Mouse (Mus musculus) ES-Bruce4 (cell line): ENCODE data around the gene Srp72.

Experiments used
- CTCF ChIP-seq: IDR thresholded peaks from one replicate; pipeline ENCODE4 v1.8.1; 2011; ENCODE audit warnings: low read depth, low read length
- POLR2A ChIP-seq: IDR thresholded peaks from one replicate; pipeline ENCODE4 v1.8.1; 2011; ENCODE audit warnings: low read length; ENCODE audit not compliant: insufficient read depth

GRCm38 (mm10) chr5:76928124-76928832, 46.2 kb upstream of the Srp72 start:
- TF ChIP-seq POLR2A (no peak), CTCF (no peak)
